ENCODE assay signal across 23 mouse cellular contexts in genomic region chr2:162986764-162987163, GRCm38 (mm10). TPM values are rescaled to one million over a fixed set of nuclear protein-coding genes. Genes with fewer than 3 reads are reported as not detected.
A peak's percentile ranks its signal among the peaks of the same experiment; 100 is the strongest.
DNase-seq lines count a peak whose midpoint lies in the region; ATAC-seq and TF ChIP-seq lines count a peak whose summit lies in the region.
"Had no signal": no experiment of that assay in that cellular context is flagged by ENCODE, and none has a peak within 500 bp of the region (broad histone marks: within the 10 kb centered on the region; RNA-seq: fewer than 3 reads in every experiment).

No protein-coding gene starts in this region.

- TF ChIP-seq EP300 in stomach, postnatal 0 days (optimal IDR thresholded peaks at IDR 0.05) = no peak
- no peak for TF ChIP-seq EP300 in liver, postnatal 0 days (IDR thresholded peaks at IDR 0.05; ENCODE audit: low read depth)

- peak; percentile 55; the same call in 1 of the 2 replicates for ATAC-seq in kidney, embryonic 15.5 days (replicated peaks; ENCODE audit: low FRiP score)
- ATAC-seq in stomach, embryonic 15.5 days (ENCODE audit: insufficient read depth, low FRiP score, low read depth) = peak; percentile 12; the same call in 1 of the 2 replicates
- ATAC-seq in stomach, postnatal 0 days (ENCODE audit: low FRiP score, low TSS enrichment) = no peak
- peak; percentile 11 for ATAC-seq in liver, postnatal 0 days
- ATAC-seq: midbrain, embryonic 16.5 days had no signal

- WGBS in kidney, embryonic 15.5 days = 74% methylated on average over 3 of the region's 3 CpGs
- WGBS in stomach, embryonic 15.5 days = 61% methylated on average over 3 of the region's 3 CpGs
- WGBS in stomach, postnatal 0 days = 62% methylated on average over 3 of the region's 3 CpGs
- 63% methylated on average over 3 of the region's 3 CpGs for WGBS in liver, postnatal 0 days (ENCODE audit: insufficient replicate concordance)

- H3K27me3 ChIP-seq in kidney, embryonic 15.5 days = no peaks in the 10 kb centered on the region
- H3K27me3 ChIP-seq in stomach, embryonic 15.5 days (replicated peaks) = no peaks in the 10 kb centered on the region
- H3K27me3 ChIP-seq in stomach, postnatal 0 days (ENCODE audit: control insufficient read depth, insufficient read depth, low read length) = no peaks in the 10 kb centered on the region
- H3K27me3 ChIP-seq in liver, postnatal 0 days (ENCODE audit: insufficient read depth, low read length) = no peaks in the 10 kb centered on the region
- H3K27me3 ChIP-seq: hindbrain, embryonic 12.5 days; limb, embryonic 15.5 days had no signal

- no peak for TF ChIP-seq CTCF in stomach, postnatal 0 days (IDR thresholded peaks at IDR 0.05; ENCODE audit: low read depth)
- TF ChIP-seq CTCF in liver, postnatal 0 days (IDR thresholded peaks at IDR 0.05; ENCODE audit: low read depth) = no peak

- H3K9me3 ChIP-seq in kidney, embryonic 15.5 days (replicated peaks) = no peaks in the 10 kb centered on the region
- no peaks in the 10 kb centered on the region for H3K9me3 ChIP-seq in stomach, embryonic 15.5 days
- no peaks in the 10 kb centered on the region for H3K9me3 ChIP-seq in stomach, postnatal 0 days (ENCODE audit: control insufficient read depth, low read length)
- no peaks in the 10 kb centered on the region for H3K9me3 ChIP-seq in liver, postnatal 0 days (ENCODE audit: low read length)
- H3K9me3 ChIP-seq: embryonic facial prominence, embryonic 13.5 days; forebrain, embryonic 12.5 days; heart, embryonic 13.5 days; hindbrain, embryonic 12.5 days; limb, embryonic 15.5 days; neural tube, embryonic 15.5 days had no signal

- peak overlapping the region; percentile 77 for H3K27ac ChIP-seq in kidney, embryonic 15.5 days
- H3K27ac ChIP-seq in stomach, embryonic 15.5 days = no peak overlapping the region
- no peak overlapping the region; the same call in 1 of the 2 replicates for H3K27ac ChIP-seq in stomach, postnatal 0 days (replicated peaks)
- peak overlapping the region; percentile 83 for H3K27ac ChIP-seq in liver, postnatal 0 days (ENCODE audit: low read depth)
- H3K27ac ChIP-seq: embryonic facial prominence, embryonic 13.5 days; forebrain, embryonic 12.5 days; heart, adult 2 months; heart, embryonic 13.5 days; hindbrain, embryonic 12.5 days; limb, embryonic 15.5 days; macrophage; neural tube, embryonic 15.5 days had no signal

- no peak overlapping the region for H3K4me3 ChIP-seq in kidney, embryonic 15.5 days (replicated peaks)
- H3K4me3 ChIP-seq in stomach, embryonic 15.5 days (replicated peaks) = no peak overlapping the region
- H3K4me3 ChIP-seq in stomach, postnatal 0 days (ENCODE audit: low read depth, low read length) = no peak overlapping the region
- H3K4me3 ChIP-seq in liver, postnatal 0 days (ENCODE audit: low read depth, low read length) = no peak overlapping the region
- H3K4me3 ChIP-seq: embryonic facial prominence, embryonic 13.5 days; erythroblast, embryonic 14.5 days; forebrain, embryonic 12.5 days; heart, adult 2 months; heart, embryonic 13.5 days; hindbrain, embryonic 12.5 days; limb, embryonic 15.5 days; neural tube, embryonic 15.5 days had no signal

- no peak overlapping the region for H3K9ac ChIP-seq in kidney, embryonic 15.5 days
- no peak overlapping the region for H3K9ac ChIP-seq in stomach, embryonic 15.5 days
- H3K9ac ChIP-seq in stomach, postnatal 0 days (ENCODE audit: low read length) = no peak overlapping the region
- H3K9ac ChIP-seq in liver, postnatal 0 days (replicated peaks) = no peak overlapping the region
- H3K9ac ChIP-seq: embryonic facial prominence, embryonic 13.5 days; forebrain, embryonic 12.5 days; heart, embryonic 13.5 days; hindbrain, embryonic 12.5 days; limb, embryonic 15.5 days; neural tube, embryonic 15.5 days had no signal

- peaks cover 15% of the 10 kb centered on the region for H3K4me1 ChIP-seq in kidney, embryonic 15.5 days
- H3K4me1 ChIP-seq in stomach, embryonic 15.5 days = 0 out of 2 replicates have a peak, but pooled peaks cover 3% of the 10 kb centered on the region
- H3K4me1 ChIP-seq in stomach, postnatal 0 days (replicated peaks; ENCODE audit: control insufficient read depth, insufficient read depth) = 0 out of 2 replicates have a peak, but pooled peaks cover 2% of the 10 kb centered on the region
- peaks cover 8% of the 10 kb centered on the region for H3K4me1 ChIP-seq in liver, postnatal 0 days (ENCODE audit: insufficient read depth)
- H3K4me1 ChIP-seq: embryonic facial prominence, embryonic 13.5 days; forebrain, embryonic 12.5 days; hindbrain, embryonic 12.5 days; neural tube, embryonic 15.5 days had no signal

- no peak overlapping the region for H3K4me2 ChIP-seq in kidney, embryonic 15.5 days
- no peak overlapping the region for H3K4me2 ChIP-seq in stomach, embryonic 15.5 days
- H3K4me2 ChIP-seq in stomach, postnatal 0 days (replicated peaks; ENCODE audit: low read depth) = no peak overlapping the region
- 0 out of 2 replicates have a peak overlapping the region, but pooled peaks have one; percentile 10 for H3K4me2 ChIP-seq in liver, postnatal 0 days (ENCODE audit: low read depth, low read length)
- H3K4me2 ChIP-seq: embryonic facial prominence, embryonic 13.5 days; forebrain, embryonic 12.5 days; heart, embryonic 13.5 days; hindbrain, embryonic 12.5 days; limb, embryonic 15.5 days; neural tube, embryonic 15.5 days had no signal

- no peaks in the 10 kb centered on the region for H3K36me3 ChIP-seq in kidney, embryonic 15.5 days
- no peaks in the 10 kb centered on the region for H3K36me3 ChIP-seq in stomach, embryonic 15.5 days
- H3K36me3 ChIP-seq in stomach, postnatal 0 days (ENCODE audit: control insufficient read depth, insufficient read depth, low read length) = no peaks in the 10 kb centered on the region
- H3K36me3 ChIP-seq in liver, postnatal 0 days (replicated peaks; ENCODE audit: insufficient read depth, low read length) = no peaks in the 10 kb centered on the region
- H3K36me3 ChIP-seq: embryonic facial prominence, embryonic 13.5 days; forebrain, embryonic 12.5 days; heart, embryonic 13.5 days; hindbrain, embryonic 12.5 days; limb, embryonic 15.5 days; neural tube, embryonic 15.5 days had no signal

- DNase-seq in kidney, postnatal 10 days = no peak
- no peak for DNase-seq in stomach, postnatal 0 days (ENCODE audit: low spot score)
- DNase-seq in liver, postnatal 0 days = no peak
- DNase-seq in frontal cortex, postnatal 36 days (ENCODE audit: low spot score in 2 of 2) = no peak
- DNase-seq in lung, postnatal 14 days = no peak
- DNase-seq: cerebellum, postnatal 36 days; embryo, embryonic 11 days; gastrocnemius, postnatal 36 days; layer of hippocampus, postnatal 36 days; right cerebral cortex, adult 18-20 months had no signal

RNA-seq across cellular contexts. Expression of gene Sgk2, which starts 0.4 kb away (rescaled TPM):
- 5.9 and 7.3 TPM in 2 replicates for polyA plus RNA-seq in kidney, embryonic 15.5 days (2015; fragmentation: Nextera tagmentation; extraction: Ambion mirVana)
- polyA plus RNA-seq in stomach, embryonic 15.5 days (2015; fragmentation: Nextera tagmentation; extraction: Ambion mirVana) = 1.2 and 1.4 TPM in 2 replicates
- polyA plus RNA-seq in stomach, postnatal 0 days (2015; fragmentation: Nextera tagmentation; extraction: Ambion mirVana) = 2.6 and 3.3 TPM in 2 replicates
- polyA plus RNA-seq in liver, postnatal 0 days (2015; fragmentation: Nextera tagmentation; extraction: Ambion mirVana) = 9.4 and 14.0 TPM in 2 replicates
- polyA plus RNA-seq: erythroblast, embryonic 14.5 days; forebrain, embryonic 12.5 days; heart, adult 2 months; heart, embryonic 13.5 days; hindbrain, embryonic 12.5 days; lung, embryonic 16.5 days; macrophage; midbrain, embryonic 16.5 days had no signal

RNA-seq across cellular contexts. Expression of gene Ift52, which starts 30.4 kb away (rescaled TPM):
- 51.7 and 54.8 TPM in 2 replicates for polyA plus RNA-seq in kidney, embryonic 15.5 days (2015; fragmentation: Nextera tagmentation; extraction: Ambion mirVana)
- 43.2 and 45.5 TPM in 2 replicates for polyA plus RNA-seq in stomach, embryonic 15.5 days (2015; fragmentation: Nextera tagmentation; extraction: Ambion mirVana)
- polyA plus RNA-seq in stomach, postnatal 0 days (2015; fragmentation: Nextera tagmentation; extraction: Ambion mirVana) = 32.3 and 34.3 TPM in 2 replicates
- 18.4 and 19.5 TPM in 2 replicates for polyA plus RNA-seq in liver, postnatal 0 days (2015; fragmentation: Nextera tagmentation; extraction: Ambion mirVana)

RNA-seq across cellular contexts. Expression of gene L3mbtl1, which starts 43.5 kb away (rescaled TPM):
- polyA plus RNA-seq in kidney, embryonic 15.5 days (2015; fragmentation: Nextera tagmentation; extraction: Ambion mirVana) = 0.13 and 0.48 TPM in 2 replicates
- 0.18 and 0.19 TPM in 2 replicates for polyA plus RNA-seq in stomach, embryonic 15.5 days (2015; fragmentation: Nextera tagmentation; extraction: Ambion mirVana)
- polyA plus RNA-seq in stomach, postnatal 0 days (2015; fragmentation: Nextera tagmentation; extraction: Ambion mirVana) = 0.02 and 0.24 TPM in 2 replicates
- 0.06 TPM in 1 of 2 replicates, not detected in the other for polyA plus RNA-seq in liver, postnatal 0 days (2015; fragmentation: Nextera tagmentation; extraction: Ambion mirVana)
- polyA plus RNA-seq: erythroblast, embryonic 14.5 days; macrophage had no signal

RNA-seq across cellular contexts. Expression of gene Srsf6, which starts 55.4 kb away (rescaled TPM):
- 218 and 221 TPM in 2 replicates for polyA plus RNA-seq in kidney, embryonic 15.5 days (2015; fragmentation: Nextera tagmentation; extraction: Ambion mirVana)
- 170 and 191 TPM in 2 replicates for polyA plus RNA-seq in stomach, embryonic 15.5 days (2015; fragmentation: Nextera tagmentation; extraction: Ambion mirVana)
- polyA plus RNA-seq in stomach, postnatal 0 days (2015; fragmentation: Nextera tagmentation; extraction: Ambion mirVana) = 64.8 and 67.5 TPM in 2 replicates
- 50.5 and 56.3 TPM in 2 replicates for polyA plus RNA-seq in liver, postnatal 0 days (2015; fragmentation: Nextera tagmentation; extraction: Ambion mirVana)

Comparison
In these comparisons a context has a peak if more than half of its experiments do, and no peak if none do; other contexts are left out.
1. H3K27ac ChIP-seq: peak in kidney, embryonic 15.5 days (single experiment) and liver, postnatal 0 days (single experiment); none in stomach, embryonic 15.5 days (single experiment) and stomach, postnatal 0 days (single experiment).